Mouse (Mus musculus): ENCODE data around the gene Eif5b.
A peak's percentile ranks its signal among the peaks of the same experiment; 100 is the strongest.

Gene Eif5b

GRCm38 (mm10) chr1:38006741-38007140 lies 8.9 kb downstream of the Eif5b start:
- DNase-seq = no peak

GRCm38 (mm10) chr1:38011647-38012046 lies 13.8 kb downstream of the Eif5b start:
- no peak for DNase-seq

- no peak for DNase-seq
These were observed 14.3 kb downstream of the Eif5b start for GRCm38 (mm10) chr1:38012104-38012503.

DNA sequence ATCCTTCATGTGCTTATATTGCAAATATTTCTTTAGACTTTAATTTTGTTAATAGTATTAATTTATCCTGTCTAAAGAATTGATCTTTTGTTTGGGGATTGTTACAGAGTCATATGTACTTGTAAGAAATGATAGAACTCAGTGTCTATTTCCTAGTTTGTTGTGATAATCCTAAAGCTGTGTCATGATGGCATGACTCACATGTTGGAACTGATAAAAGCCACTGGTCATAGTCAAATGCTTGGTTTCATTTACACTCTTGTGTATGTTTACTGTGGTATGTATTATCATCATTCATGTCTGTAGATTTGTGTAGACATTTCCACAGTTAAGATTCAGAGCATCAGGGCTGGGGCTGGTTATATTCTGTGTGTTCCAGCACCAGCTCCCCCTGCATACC lies 14.7 kb downstream of the Eif5b start:
- no peak for DNase-seq

- DNase-seq = no peak
These were observed 16.9 kb downstream of the Eif5b start for GRCm38 (mm10) chr1:38014551-38015203.

- no peak for DNase-seq
These were observed 29.5 kb downstream of the Eif5b start for GRCm38 (mm10) chr1:38027301-38027700.

GRCm38 (mm10) chr1:38031391-38031790 lies 33.6 kb downstream of the Eif5b start:
- no peak for DNase-seq

- no peak for DNase-seq
These were observed 37.7 kb downstream of the Eif5b start for GRCm38 (mm10) chr1:38035521-38035920.

- DNase-seq = no peak
These were observed 39.6 kb downstream of the Eif5b start for GRCm38 (mm10) chr1:38037375-38037774.

DNA sequence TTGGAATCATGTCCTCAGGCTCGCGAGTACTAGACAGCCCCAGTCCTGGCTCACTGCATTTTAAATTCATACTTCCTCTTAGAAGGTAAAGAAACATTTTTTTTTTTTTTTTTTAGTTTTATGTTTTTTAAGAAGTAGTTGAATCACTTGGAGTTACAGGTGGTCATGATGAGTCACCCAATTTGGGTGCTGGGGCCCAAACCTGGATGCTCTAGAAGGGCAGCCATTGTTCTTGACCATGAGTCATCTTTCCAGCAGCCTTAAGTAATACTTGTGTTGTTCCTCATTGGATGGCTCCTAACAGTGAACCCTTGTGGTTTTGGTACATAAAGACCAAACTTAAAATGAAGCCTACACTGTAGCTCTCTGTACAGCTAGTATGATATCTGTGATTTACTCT lies 41.1 kb downstream of the Eif5b start:
- DNase-seq = no peak

- DNase-seq = peak in 1 of 2 experiments; percentile 18
These were observed 50.3 kb downstream of the Eif5b start for GRCm38 (mm10) chr1:38048121-38048520.

DNA sequence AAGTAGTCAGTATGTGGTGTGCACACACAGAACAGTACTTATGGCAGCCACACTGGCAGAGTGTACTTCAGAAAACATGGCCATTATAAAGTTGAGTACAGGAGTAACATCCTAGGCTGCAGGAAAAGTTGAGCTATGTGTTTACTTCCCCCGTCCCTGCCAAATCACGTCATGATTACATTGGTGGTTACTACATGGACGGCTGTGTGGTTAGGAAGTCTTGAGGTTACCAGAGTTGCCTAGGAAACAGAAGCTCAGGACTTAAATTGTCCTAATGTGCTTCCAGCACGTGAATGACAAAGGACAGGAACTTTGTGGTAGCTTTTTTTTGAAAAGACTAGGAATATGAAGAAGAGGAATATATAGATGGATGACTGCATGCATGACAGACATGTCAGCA lies 51.8 kb downstream of the Eif5b start:
- DNase-seq = no peak

DNA sequence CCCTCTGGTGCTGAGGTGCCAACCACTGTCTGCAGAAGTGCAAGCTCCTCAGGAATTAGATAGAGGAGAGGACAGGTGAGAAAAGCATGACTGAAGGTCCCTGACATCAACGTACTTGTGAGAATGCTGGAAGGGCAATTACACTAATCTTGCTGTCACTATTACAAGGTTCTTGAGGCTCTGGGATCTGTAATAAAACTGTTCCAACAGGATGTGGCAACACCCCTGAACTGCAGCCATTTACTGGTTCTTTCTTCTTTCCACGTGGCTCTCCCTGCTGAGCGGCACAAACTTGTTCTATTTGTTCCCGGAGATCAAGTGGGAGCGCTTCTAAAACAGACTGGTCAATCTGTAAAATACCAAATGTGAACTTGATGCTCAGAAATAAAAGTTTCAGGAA lies 57.4 kb downstream of the Eif5b start:
- no peak for DNase-seq

DNA sequence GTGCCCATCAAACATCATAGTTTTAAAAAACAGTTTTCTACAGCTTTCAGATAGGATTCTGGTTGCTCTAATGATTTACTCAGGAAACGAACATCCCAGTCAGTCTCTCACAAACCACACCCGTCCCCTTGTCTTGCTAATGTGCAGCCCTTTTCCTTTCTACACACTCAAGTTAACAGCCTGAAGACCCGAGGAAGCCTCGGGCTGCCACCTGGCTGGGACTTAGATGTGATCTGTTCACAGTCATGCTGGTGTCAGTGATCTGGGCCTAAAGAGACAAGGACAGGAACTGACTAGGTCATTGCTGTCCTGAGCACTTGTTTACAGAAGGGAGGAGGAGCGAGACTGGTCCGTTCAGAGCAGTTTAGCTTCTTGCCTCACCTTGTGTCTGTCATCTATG lies 60.6 kb downstream of the Eif5b start:
- DNase-seq = no peak

DNA sequence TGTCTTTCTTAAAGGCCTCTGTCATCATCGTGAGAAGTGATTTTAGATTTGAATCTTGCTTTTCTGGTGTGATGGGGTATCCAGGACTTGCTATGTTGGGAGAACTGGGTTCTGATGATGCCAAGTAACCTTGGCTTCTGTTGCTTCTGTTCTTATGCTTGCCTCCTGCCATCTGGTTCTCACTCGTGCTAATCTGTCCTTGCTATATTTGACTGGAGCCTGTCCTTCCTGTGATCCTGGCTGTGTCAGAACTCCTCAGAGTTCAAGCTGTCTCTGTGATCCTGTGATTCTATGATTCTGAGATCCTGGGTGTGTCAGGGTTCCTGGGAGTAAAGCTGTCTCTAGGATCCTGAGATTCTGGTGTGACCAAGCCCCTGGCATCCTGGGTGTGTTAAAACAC lies 64.3 kb downstream of the Eif5b start:
- DNase-seq = peak; percentile 21 to 49

- DNase-seq = peak; percentile 33 to 44
These were observed 69.5 kb downstream of the Eif5b start for GRCm38 (mm10) chr1:38067276-38067675.

- no peak for DNase-seq
These were observed 73.5 kb downstream of the Eif5b start for GRCm38 (mm10) chr1:38071326-38071725.

- DNase-seq = no peak
These were observed 83.5 kb downstream of the Eif5b start for GRCm38 (mm10) chr1:38081316-38081715.

DNA sequence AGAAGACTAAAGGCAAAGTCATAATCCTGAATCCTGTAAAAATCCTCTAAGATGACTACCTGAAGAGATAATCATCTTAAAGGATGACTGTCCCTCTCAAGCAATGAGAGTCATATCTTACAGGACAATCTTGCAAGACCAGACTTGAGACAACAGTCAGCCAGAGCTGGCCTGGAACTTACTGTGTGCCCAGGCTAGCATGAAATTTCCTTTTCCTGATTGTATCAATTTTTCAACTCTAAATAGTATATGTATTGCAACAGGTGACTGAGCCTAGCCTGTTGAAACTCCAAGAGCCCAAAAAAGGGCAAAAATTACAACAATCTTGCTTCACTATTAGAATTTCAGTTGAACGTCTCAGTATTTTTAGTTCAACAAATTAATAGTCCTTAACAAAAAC lies 105.4 kb downstream of the Eif5b start:
- DNase-seq = no peak

- no peak for DNase-seq
These were observed 106.0 kb downstream of the Eif5b start for GRCm38 (mm10) chr1:38103813-38104212.
